Mouse (Mus musculus) heart, embryonic 14.5 days (tissue): ENCODE measurements around the gene Rbck1. TPM values are rescaled to one million over a fixed set of nuclear protein-coding genes. Genes with fewer than 3 reads are reported as not detected.

Source experiments
- ATAC-seq: fragments of 200-750 bp; cut with Nextera tagmentation; 2 replicates; pipeline ENCODE4 v1.8.0; 2017; ENCODE audit warnings: low read depth, moderate TSS enrichment; ENCODE audit not compliant: insufficient number of reproducible peaks, insufficient read depth, low FRiP score
- H3K27ac ChIP-seq, 2 experiments: fragments of 200-500 bp in 1 of 2; fragments of 300-500 bp in 1 of 2; sonication (generic) in 1 of 2; replicated peaks in 1 of 2; 2 replicates each; pipeline ENCODE4 v1.5.1; 2012 to 2014; ENCODE audit warnings: low read depth in 2 of 2, low read length in 2 of 2, control low read depth in 1 of 2, mild to moderate bottlenecking in 1 of 2, mixed read lengths in 1 of 2; ENCODE audit not compliant: control insufficient read depth in 1 of 2, insufficient read depth in 1 of 2
- H3K27me3 ChIP-seq: fragments of 300-500 bp; sonication (generic); 2 replicates; pipeline ENCODE4 v1.6.1; 2014; ENCODE audit warnings: mild to moderate bottlenecking, low read length, control low read depth; ENCODE audit not compliant: control insufficient read depth, insufficient read depth
- H3K36me3 ChIP-seq: fragments of 300-500 bp; sonication (generic); 2 replicates; pipeline ENCODE4 v1.6.1; 2014; ENCODE audit warnings: mild to moderate bottlenecking, control low read depth, low read length, mixed read lengths; ENCODE audit not compliant: control insufficient read depth, insufficient read depth
- H3K4me1 ChIP-seq, 2 experiments: fragments of 200-500 bp in 1 of 2; fragments of 300-500 bp in 1 of 2; sonication (generic) in 1 of 2; 2 replicates each; pipeline ENCODE4 v1.6.1; 2012 to 2014; ENCODE audit warnings: low read length in 2 of 2, control low read depth in 1 of 2, mixed read lengths in 1 of 2; ENCODE audit not compliant: control insufficient read depth in 2 of 2, insufficient read depth in 2 of 2
- H3K4me2 ChIP-seq: fragments of 300-500 bp; sonication (generic); 2 replicates; pipeline ENCODE4 v1.6.1; 2014; ENCODE audit warnings: mild to moderate bottlenecking, low read length
- H3K4me3 ChIP-seq, 2 experiments: fragments of 200-500 bp in 1 of 2; fragments of 300-500 bp in 1 of 2; sonication (generic) in 1 of 2; 2 replicates each; pipeline ENCODE4 v1.5.1; 2012 to 2014; ENCODE audit warnings: low read length in 2 of 2, mild to moderate bottlenecking in 2 of 2, control low read depth in 1 of 2, low read depth in 1 of 2, moderate library complexity in 1 of 2; ENCODE audit not compliant: control insufficient read depth in 1 of 2, insufficient read depth in 1 of 2
- H3K9ac ChIP-seq: fragments of 300-500 bp; sonication (generic); 2 replicates; pipeline ENCODE4 v1.6.1; 2014; ENCODE audit warnings: mild to moderate bottlenecking, low read length
- H3K9me3 ChIP-seq: fragments of 300-500 bp; sonication (generic); 2 replicates; pipeline ENCODE4 v1.6.1; 2016; ENCODE audit warnings: low read length, control low read depth; ENCODE audit not compliant: control insufficient read depth
- WGBS: fragments of 180-500 bp; shearing (Covaris S2); extraction: QIAGEN DNeasy Blood & Tissue Kit; methylation state at CpG from one replicate; pipeline ENCODE4 v1.1.7; 2014; 5-methylcytosine and 5-hydroxymethylcytosine counted together
- polyA plus RNA-seq: library from polyadenylated mRNA; unstranded; fragments of >200 nt; fragmentation: Nextera tagmentation; extraction: Ambion mirVana; gene quantifications from 2 replicates; pipeline ENCODE4 v1.2.1, GENCODE M21; 2014

Rbck1 gene
- polyA plus RNA-seq, 1 experiment from 2014 or later, result 63.1 TPM

DNA sequence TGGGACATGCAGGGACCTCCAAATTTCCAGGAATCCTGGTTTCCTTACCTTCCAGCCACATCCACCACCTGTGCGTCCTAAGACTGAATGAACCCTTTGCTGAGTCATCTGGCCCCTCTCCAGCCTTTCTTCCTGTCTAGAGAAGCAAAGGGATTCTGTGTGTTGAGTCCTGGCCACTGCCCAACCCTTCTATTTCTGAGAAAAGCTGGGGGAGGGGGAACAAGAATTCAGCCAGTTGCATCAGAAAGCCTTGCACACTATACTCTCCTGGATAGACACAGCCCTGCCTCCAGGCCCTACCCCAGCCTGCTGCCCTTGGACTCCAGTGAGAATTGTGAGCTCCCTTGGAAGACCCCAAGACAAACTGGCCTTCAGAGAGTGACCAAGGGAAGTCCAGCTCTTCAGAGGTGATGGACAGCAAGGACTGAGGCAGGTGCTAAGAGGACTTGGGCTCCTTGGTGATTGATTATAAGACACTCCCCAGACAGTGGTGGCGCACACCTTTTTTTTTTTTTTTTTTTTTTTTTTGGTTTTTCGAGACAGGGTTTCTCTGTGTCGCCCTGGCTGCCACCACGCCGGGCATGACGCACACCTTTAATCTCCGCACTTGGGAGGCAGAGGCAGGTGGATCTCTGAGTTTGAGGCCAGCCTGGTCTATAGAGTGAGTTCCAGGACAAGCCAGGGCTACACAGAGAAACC, 17.5 kb upstream of the Rbck1 start:
- H3K9ac ChIP-seq, result no peak overlapping the region

GRCm38 (mm10) chr2:152349205-152349604, 16.8 kb upstream of the Rbck1 start:
- ATAC-seq, result no peak
- H3K27ac ChIP-seq, result no peak overlapping the region

More for the DNA sequence above, 17.5 kb upstream of the Rbck1 start:
- Histone ChIP-seq H3K4me1 (peaks cover 6 to 7% of the 10 kb centered on the region in 2 experiments; a peak in 3 of 4 replicates), H3K4me2 (no peak overlapping the region), H3K27me3 (no peaks in the 10 kb centered on the region), H3K36me3 (no peaks in the 10 kb centered on the region), H3K27ac (no peak overlapping the region), H3K4me3 (no peak overlapping the region), H3K9me3 (no peaks in the 10 kb centered on the region)
- 86% methylated on average over 8 of the region's 8 CpGs for WGBS
- peak; percentile 57 for ATAC-seq

DNA sequence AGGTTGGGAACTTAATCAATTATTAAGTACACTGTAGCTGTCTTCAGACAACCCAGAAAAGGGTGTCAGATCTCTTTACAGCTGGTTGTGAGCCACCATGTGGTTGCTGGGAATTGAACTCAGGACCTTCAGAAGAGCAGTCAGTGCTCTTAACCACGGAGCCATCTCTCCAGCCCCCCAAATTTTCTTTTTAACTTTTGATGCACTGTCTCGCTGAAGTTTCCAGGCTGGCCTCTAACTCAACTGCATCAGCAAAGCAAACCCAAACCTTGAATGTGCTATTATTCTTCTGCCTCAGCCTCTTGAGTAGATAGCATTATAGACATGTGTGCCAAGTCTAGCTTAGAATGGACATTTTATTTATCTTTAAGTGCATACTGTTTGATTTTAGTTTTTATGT, 15.3 kb upstream of the Rbck1 start:
- Histone ChIP-seq H3K27ac (no peak overlapping the region), H3K9me3 (no peaks in the 10 kb centered on the region), H3K4me2 (no peak overlapping the region), H3K4me3 (no peak overlapping the region), H3K36me3 (no peaks in the 10 kb centered on the region), H3K4me1 (peaks cover 12 to 18% of the 10 kb centered on the region in 2 experiments), H3K9ac (no peak overlapping the region), H3K27me3 (no peaks in the 10 kb centered on the region)
- ATAC-seq, result no peak
- 78% methylated on average over 2 of the region's 2 CpGs for WGBS

More at GRCm38 (mm10) chr2:152349205-152349604, 16.8 kb upstream of the Rbck1 start:
- 92% methylated on average over 6 of the region's 6 CpGs for WGBS
- no peak overlapping the region for H3K9ac ChIP-seq
- H3K9me3 ChIP-seq, result no peaks in the 10 kb centered on the region
- H3K36me3 ChIP-seq, result no peaks in the 10 kb centered on the region
- no peak overlapping the region for H3K4me2 ChIP-seq
- H3K27me3 ChIP-seq, result no peaks in the 10 kb centered on the region
- no peak overlapping the region for H3K4me3 ChIP-seq
- H3K4me1 ChIP-seq, result peaks cover 11 to 12% of the 10 kb centered on the region in 2 experiments

DNA sequence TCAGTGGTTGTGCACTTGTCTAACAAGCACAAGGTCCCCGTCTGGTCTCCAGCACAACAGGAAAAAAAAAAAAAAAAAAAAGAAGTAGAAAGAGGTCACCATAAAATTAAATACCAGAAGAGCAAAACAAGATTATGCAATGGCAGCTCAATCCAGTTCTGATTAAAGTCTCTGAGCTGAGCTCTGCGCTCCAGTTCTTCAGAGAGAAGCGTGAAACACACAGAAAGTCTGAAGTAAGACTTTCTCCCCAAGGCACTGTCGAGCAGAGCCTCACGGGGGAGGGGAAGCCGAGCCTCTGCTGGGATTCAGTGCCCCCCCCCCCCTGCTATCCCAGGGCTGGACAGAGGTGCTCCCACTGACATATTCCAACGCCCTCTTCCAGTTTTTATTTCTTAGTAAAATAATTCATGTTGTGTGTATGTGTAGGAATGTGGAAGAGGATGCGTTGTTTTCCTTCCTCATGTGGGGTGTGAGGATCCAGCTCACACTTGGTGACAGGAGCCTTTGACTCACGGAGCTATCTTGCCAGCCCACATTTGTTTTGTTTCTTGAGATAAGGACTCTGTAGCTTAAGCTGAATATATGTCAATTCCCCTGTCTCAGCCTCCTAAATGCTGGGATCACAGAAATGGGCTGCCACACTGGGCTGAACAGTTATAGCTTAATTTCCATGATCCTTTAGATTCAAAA, 14.5 kb upstream of the Rbck1 start:
- Histone ChIP-seq H3K27ac (no peak overlapping the region), H3K4me1 (peaks cover 12 to 18% of the 10 kb centered on the region in 2 experiments), H3K4me2 (no peak overlapping the region), H3K4me3 (no peak overlapping the region), H3K9ac (peak overlapping the region; percentile 8; the same call in 1 of the 2 replicates), H3K36me3 (no peaks in the 10 kb centered on the region), H3K9me3 (no peaks in the 10 kb centered on the region), H3K27me3 (no peaks in the 10 kb centered on the region)
- WGBS, result 18% methylated on average over 9 of the region's 9 CpGs
- no peak for ATAC-seq

GRCm38 (mm10) chr2:152345393-152345792, 12.9 kb upstream of the Rbck1 start:
- Histone ChIP-seq H3K27ac (no peak overlapping the region), H3K9ac (no peak overlapping the region), H3K4me2 (no peak overlapping the region), H3K9me3 (no peaks in the 10 kb centered on the region), H3K36me3 (no peaks in the 10 kb centered on the region), H3K4me1 (peaks cover 12 to 18% of the 10 kb centered on the region in 2 experiments), H3K4me3 (no peak overlapping the region), H3K27me3 (no peaks in the 10 kb centered on the region)
- WGBS, result 79% methylated on average over 6 of the region's 6 CpGs
- ATAC-seq, result no peak

- Histone ChIP-seq H3K4me2 (no peak overlapping the region), H3K4me3 (no peak overlapping the region), H3K4me1 (peaks cover 9 to 16% of the 10 kb centered on the region in 2 experiments), H3K9ac (no peak overlapping the region), H3K27me3 (no peaks in the 10 kb centered on the region), H3K9me3 (no peaks in the 10 kb centered on the region), H3K27ac (no peak overlapping the region), H3K36me3 (no peaks in the 10 kb centered on the region)
- ATAC-seq, result no peak
- 53% methylated on average over 5 of the region's 5 CpGs for WGBS
These were observed 12.5 kb upstream of the Rbck1 start for GRCm38 (mm10) chr2:152344909-152345308.

- peak overlapping the region; percentile 47 to 57 for H3K4me3 ChIP-seq
- H3K4me1 ChIP-seq, result peaks cover 9 to 11% of the 10 kb centered on the region in 2 experiments
- H3K36me3 ChIP-seq, result no peaks in the 10 kb centered on the region
- peak overlapping the region; percentile 84 for H3K4me2 ChIP-seq
- H3K27ac ChIP-seq, result peak overlapping the region; percentile 0 to 28; a peak in 2 of 4 replicates
- no peak for ATAC-seq
- peak overlapping the region; percentile 75 for H3K9ac ChIP-seq
- no peaks in the 10 kb centered on the region for H3K9me3 ChIP-seq
- WGBS, result 5% methylated on average over 10 of the region's 10 CpGs
- H3K27me3 ChIP-seq, result no peaks in the 10 kb centered on the region
These were observed 11.9 kb upstream of the Rbck1 start for GRCm38 (mm10) chr2:152344361-152344760.
